Mouse (Mus musculus): ENCODE data around the gene Olfr846.

Gene Olfr846

GRCm38 (mm10) chr9:19363905-19364304 is at the start of gene Olfr846:
Gene Olfr846, minus strand, starts transcription at chr9:19364005.
- no peak for DNase-seq (ENCODE audit: low read depth, low spot score)

GRCm38 (mm10) chr9:19378569-19378968 is 14.8 kb upstream of the Olfr846 start, which contains the start of gene Olfr847:
Gene Olfr847, minus strand, starts transcription at chr9:19378669.
- no peak for DNase-seq (ENCODE audit: low read depth, low spot score)

- no peak for DNase-seq (ENCODE audit: low read depth, low spot score)
These were observed 27.6 kb downstream of the Olfr846 start, which contains the start of gene Olfr845 for GRCm38 (mm10) chr9:19336157-19336556. Gene Olfr845, plus strand, starts transcription at chr9:19336457.

- DNase-seq (ENCODE audit: low read depth, low spot score), result no peak
These were observed 47.8 kb downstream of the Olfr846 start, which contains the start of gene Olfr844 for GRCm38 (mm10) chr9:19316047-19316446. Gene Olfr844, plus strand, starts transcription at chr9:19316347.
